9 mouse cellular contexts compared by ENCODE assay signal in genomic region chr6:95612412-95613022, GRCm38 (mm10).
"Had no signal": no experiment of that assay in that cellular context is flagged by ENCODE, and none has a peak within 500 bp of the region (broad histone marks: within the 10 kb centered on the region; RNA-seq: fewer than 3 reads in every experiment).

No protein-coding gene starts in this region.

- H3K4me3 ChIP-seq: layer of hippocampus, adult 2 months; limb, embryonic 15.5 days; midbrain, embryonic 13.5 days had no signal

- H3K4me2 ChIP-seq: limb, embryonic 15.5 days; midbrain, embryonic 13.5 days had no signal

- H3K36me3 ChIP-seq: limb, embryonic 15.5 days; midbrain, embryonic 13.5 days had no signal

- DNase-seq: kidney, postnatal 10 days; kidney, postnatal 4 days; left cerebral cortex, postnatal 4 days; lung, adult 18-20 months; right cerebral cortex, postnatal 14 days; thymus, postnatal 4 days had no signal

- H3K4me1 ChIP-seq: limb, embryonic 15.5 days had no signal

- H3K9ac ChIP-seq: limb, embryonic 15.5 days; midbrain, embryonic 13.5 days had no signal

- ATAC-seq: midbrain, embryonic 13.5 days had no signal

- H3K27me3 ChIP-seq: limb, embryonic 15.5 days; midbrain, embryonic 13.5 days had no signal

- H3K27ac ChIP-seq: layer of hippocampus, adult 2 months; limb, embryonic 15.5 days; midbrain, embryonic 13.5 days had no signal

- H3K9me3 ChIP-seq: limb, embryonic 15.5 days; midbrain, embryonic 13.5 days had no signal
